Mouse (Mus musculus): ENCODE data around the gene Pofut1. TPM values are rescaled to one million over a fixed set of nuclear protein-coding genes. Genes with fewer than 3 reads are reported as not detected.

Gene Pofut1
- 4.8 TPM for polyA plus RNA-seq (2014; fragmentation: Illumina TruSeq; extraction: RNeasy Lipid Tissue Mini Kit (QIAGEN cat#74804); ENCODE audit: low read depth, low replicate concordance)

GRCm38 (mm10) chr2:153241250-153242014, at the start of gene Pofut1, which contains the start of gene Plagl2:
Gene Pofut1, plus strand, starts transcription at chr2:153241533.
Gene Plagl2, minus strand, starts transcription at chr2:153241426.

GRCm38 (mm10) chr2:153224946-153225594, 16.3 kb upstream of the Pofut1 start, which contains the start of gene Tspyl3:
Gene Tspyl3, minus strand, starts transcription at chr2:153225441.

DNA sequence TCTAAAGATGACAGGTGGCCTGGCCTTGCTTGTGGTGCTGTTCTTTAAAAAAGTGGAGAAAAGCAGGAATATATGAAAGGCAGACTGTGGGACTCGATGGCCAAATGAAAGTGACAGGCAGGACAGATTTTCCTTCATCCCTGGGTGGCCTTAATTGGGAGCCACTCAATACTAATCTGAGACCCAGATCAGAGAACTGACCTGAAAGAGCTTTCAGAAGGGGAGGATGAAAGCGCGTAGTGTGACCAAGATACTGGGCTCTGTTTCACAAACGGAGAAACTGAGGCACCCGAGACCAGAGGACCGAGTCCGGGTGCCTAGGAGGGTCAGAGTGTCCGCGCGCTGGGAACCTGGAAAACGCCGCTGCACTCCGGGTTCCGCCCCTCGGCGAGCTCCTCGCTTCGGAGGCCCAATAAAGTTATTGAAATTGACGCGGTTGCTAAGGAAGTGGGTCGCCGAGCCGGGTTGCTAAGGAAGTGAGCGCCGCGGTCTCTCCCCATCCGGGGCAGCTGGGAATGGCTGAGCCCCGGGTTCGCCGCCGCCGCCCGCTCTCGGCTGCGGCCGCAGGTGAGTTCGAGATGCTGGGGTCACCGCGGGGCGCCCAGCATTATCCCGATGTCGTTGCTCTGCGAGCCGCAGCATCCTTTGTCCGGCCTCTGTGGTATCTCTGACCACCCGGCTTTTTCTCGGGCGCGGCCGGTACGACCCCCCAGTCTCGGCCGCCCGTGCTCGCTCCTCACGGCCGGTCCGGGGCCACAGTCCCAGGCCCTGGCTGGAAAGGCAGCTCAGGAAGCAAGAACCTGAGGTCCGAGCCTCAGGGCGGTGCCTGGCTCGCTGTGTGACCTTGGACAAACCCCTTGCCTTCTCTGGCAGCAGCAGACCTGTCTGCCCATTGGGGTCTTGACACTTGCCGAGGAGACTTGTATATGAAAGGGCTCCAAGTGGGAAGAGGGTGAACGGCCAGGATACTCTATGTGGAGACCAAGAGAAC, 49.9 kb downstream of the Pofut1 start, which contains the start of gene Kif3b:
Kif3b (plus strand) TSS at position 476 of the 991 bp plus-strand sequence.

Other genes with a start within 250 kb of the Pofut1 start
- gene Pdrg1, start 226.1 kb upstream of the Pofut1 start, polyA plus RNA-seq (2014; fragmentation: Illumina TruSeq; extraction: RNeasy Lipid Tissue Mini Kit (QIAGEN cat#74804); ENCODE audit: low read depth, low replicate concordance) = 24.4 TPM
- not detected for gene Xkr7, start 209.7 kb upstream of the Pofut1 start, polyA plus RNA-seq (2014; fragmentation: Illumina TruSeq; extraction: RNeasy Lipid Tissue Mini Kit (QIAGEN cat#74804); ENCODE audit: low read depth, low replicate concordance)
- gene Ccm2l, start 175.6 kb upstream of the Pofut1 start, polyA plus RNA-seq (2014; fragmentation: Illumina TruSeq; extraction: RNeasy Lipid Tissue Mini Kit (QIAGEN cat#74804); ENCODE audit: low read depth, low replicate concordance) = 0.15 TPM
- not detected for gene Hck, start 133.1 kb upstream of the Pofut1 start, polyA plus RNA-seq (2014; fragmentation: Illumina TruSeq; extraction: RNeasy Lipid Tissue Mini Kit (QIAGEN cat#74804); ENCODE audit: low read depth, low replicate concordance)
- gene Tm9sf4, start 80.2 kb upstream of the Pofut1 start, polyA plus RNA-seq (2014; fragmentation: Illumina TruSeq; extraction: RNeasy Lipid Tissue Mini Kit (QIAGEN cat#74804); ENCODE audit: low read depth, low replicate concordance) = 22.3 TPM
- 0.27 TPM for gene Tspyl3, start 16.1 kb upstream of the Pofut1 start, polyA plus RNA-seq (2014; fragmentation: Illumina TruSeq; extraction: RNeasy Lipid Tissue Mini Kit (QIAGEN cat#74804); ENCODE audit: low read depth, low replicate concordance)
- 9.0 TPM for gene Plagl2, start 107 bp upstream of the Pofut1 start, polyA plus RNA-seq (2014; fragmentation: Illumina TruSeq; extraction: RNeasy Lipid Tissue Mini Kit (QIAGEN cat#74804); ENCODE audit: low read depth, low replicate concordance)
- 79.1 TPM for gene Kif3b, start 49.9 kb downstream of the Pofut1 start, polyA plus RNA-seq (2014; fragmentation: Illumina TruSeq; extraction: RNeasy Lipid Tissue Mini Kit (QIAGEN cat#74804); ENCODE audit: low read depth, low replicate concordance)
- 39.8 TPM for gene Asxl1, start 104.3 kb downstream of the Pofut1 start, polyA plus RNA-seq (2014; fragmentation: Illumina TruSeq; extraction: RNeasy Lipid Tissue Mini Kit (QIAGEN cat#74804); ENCODE audit: low read depth, low replicate concordance)